In the genomic region with DNA sequence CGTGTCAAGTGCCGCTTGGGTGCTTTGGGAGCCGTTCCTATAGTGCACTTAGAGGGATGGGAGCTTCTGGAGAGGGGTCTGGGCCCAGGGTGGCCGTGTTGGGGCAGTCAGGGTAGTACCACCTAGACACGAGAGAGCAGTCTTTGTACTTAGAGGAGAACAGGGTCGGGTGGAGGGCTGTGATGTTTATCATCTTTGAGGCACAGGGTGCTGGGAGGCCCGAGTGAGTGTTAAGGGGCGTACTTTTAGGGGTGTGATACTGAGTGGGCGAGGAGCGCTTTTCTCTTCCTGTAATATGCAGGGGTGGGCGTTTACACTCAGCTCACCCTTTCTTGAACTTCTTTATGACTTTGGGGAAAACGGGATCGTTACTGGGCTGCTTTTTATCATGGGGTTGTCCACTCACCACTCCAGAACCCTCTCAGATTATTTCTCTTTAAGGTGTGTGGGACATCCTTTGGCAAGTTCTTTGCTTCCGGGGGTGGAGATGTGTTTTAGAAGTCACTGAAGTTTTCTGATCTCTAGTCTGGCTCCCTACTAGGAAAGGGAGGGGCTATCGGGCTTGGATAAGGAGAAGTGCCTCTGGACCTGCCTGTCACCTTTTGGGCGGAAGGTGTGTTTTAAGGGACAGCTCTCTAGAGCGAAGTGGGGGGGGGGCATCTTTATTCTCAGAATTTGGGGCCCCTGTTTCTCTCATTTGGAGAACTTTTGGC, we compare ENCODE assay signal across 8 mouse cellular contexts. TPM values are rescaled to one million over a fixed set of nuclear protein-coding genes. Genes with fewer than 3 reads are reported as not detected.
DNase-seq lines count a peak whose midpoint lies in the region; ATAC-seq lines count a peak whose summit lies in the region.

No protein-coding gene starts in this region.

- H3K9ac ChIP-seq in midbrain, embryonic 11.5 days (ENCODE audit: low read length), result peak overlapping the region; percentile 92

- H3K4me2 ChIP-seq in midbrain, embryonic 11.5 days, result peak overlapping the region; percentile 52

- H3K27me3 ChIP-seq in embryonic facial prominence, embryonic 10.5 days (replicated peaks; ENCODE audit: low read depth, poor library complexity, severe bottlenecking), result no peaks in the 10 kb centered on the region
- no peaks in the 10 kb centered on the region for H3K27me3 ChIP-seq in limb, embryonic 10.5 days (ENCODE audit: low read depth, poor library complexity, severe bottlenecking)
- no peaks in the 10 kb centered on the region for H3K27me3 ChIP-seq in midbrain, embryonic 11.5 days (ENCODE audit: control insufficient read depth, insufficient read depth, low read length)

- no peaks in the 10 kb centered on the region for H3K9me3 ChIP-seq in embryonic facial prominence, embryonic 10.5 days
- no peaks in the 10 kb centered on the region for H3K9me3 ChIP-seq in limb, embryonic 10.5 days (replicated peaks)
- no peaks in the 10 kb centered on the region for H3K9me3 ChIP-seq in midbrain, embryonic 11.5 days (ENCODE audit: control insufficient read depth, low read length)

- H3K27ac ChIP-seq in embryonic facial prominence, embryonic 10.5 days (replicated peaks), result peak overlapping the region; percentile 98
- peak overlapping the region; percentile 96 for H3K27ac ChIP-seq in limb, embryonic 10.5 days
- H3K27ac ChIP-seq in midbrain, embryonic 11.5 days (ENCODE audit: low read depth, low read length), result peak overlapping the region; percentile 96

- WGBS in embryonic facial prominence, embryonic 10.5 days, result 4% methylated on average over 17 of the region's 17 CpGs
- WGBS in limb, embryonic 10.5 days, result 2% methylated on average over 17 of the region's 17 CpGs
- 3% methylated on average over 17 of the region's 17 CpGs for WGBS in midbrain, embryonic 11.5 days

- H3K4me1 ChIP-seq in embryonic facial prominence, embryonic 10.5 days, result peaks cover 29% of the 10 kb centered on the region
- H3K4me1 ChIP-seq in limb, embryonic 10.5 days, result peaks cover 22% of the 10 kb centered on the region
- H3K4me1 ChIP-seq in midbrain, embryonic 11.5 days (ENCODE audit: control insufficient read depth, insufficient read depth, low read length), result peaks cover 15% of the 10 kb centered on the region

- DNase-seq in cerebellum, adult 8-10 months, result no peak
- no peak for DNase-seq in embryonic facial prominence, embryonic 10.5 days (ENCODE audit: low spot score)
- DNase-seq in heart, postnatal 4 days, result peak; percentile 15
- DNase-seq in limb, embryonic 10.5 days (ENCODE audit: low spot score), result no peak
- DNase-seq in midbrain, embryonic 11.5 days (ENCODE audit: low spot score, missing footprints), result no peak
- DNase-seq in layer of hippocampus, adult 8-10 months (ENCODE audit: low spot score in 2 of 2), result no peak

- peak; percentile 1; the same call in 1 of the 2 replicates for ATAC-seq in cerebellum, adult (ENCODE audit: insufficient number of reproducible peaks, low FRiP score, low TSS enrichment)
- peak; percentile 52 for ATAC-seq in CD4-positive, CD25-positive, alpha-beta regulatory T cell, adult 4 months
- peak; percentile 76; the same call in 1 of the 2 replicates for ATAC-seq in midbrain, embryonic 11.5 days (ENCODE audit: low FRiP score)

- peaks cover 18% of the 10 kb centered on the region for H3K36me3 ChIP-seq in embryonic facial prominence, embryonic 10.5 days (replicated peaks)
- H3K36me3 ChIP-seq in limb, embryonic 10.5 days, result peaks cover 22% of the 10 kb centered on the region
- peaks cover 2% of the 10 kb centered on the region; the same call in 1 of the 2 replicates for H3K36me3 ChIP-seq in midbrain, embryonic 11.5 days (ENCODE audit: control insufficient read depth, insufficient read depth, low read length)

- H3K4me3 ChIP-seq in embryonic facial prominence, embryonic 10.5 days, result peak overlapping the region; percentile 86
- H3K4me3 ChIP-seq in limb, embryonic 10.5 days, result peak overlapping the region; percentile 79
- H3K4me3 ChIP-seq in midbrain, embryonic 11.5 days (ENCODE audit: low read depth, low read length), result peak overlapping the region; percentile 71

RNA-seq across cellular contexts. Expression of a gene that starts 1.0 kb away (rescaled TPM):
- 10 to 100 TPM; 39.2 to 57.3 TPM for polyA plus RNA-seq in CD4-positive, CD25-positive, alpha-beta regulatory T cell, adult 4 months (2017; shearing (Covaris generic))
- polyA plus RNA-seq in embryonic facial prominence, embryonic 10.5 days (2016; fragmentation: Nextera tagmentation; extraction: Ambion mirVana), result 95.3 and 101 TPM in 2 replicates
- total RNA-seq in heart, postnatal 4 days (2021), result 100 to 1,000 TPM; 158 to 164 TPM
- 91.3 and 95.0 TPM in 2 replicates for polyA plus RNA-seq in limb, embryonic 10.5 days (2016; fragmentation: Nextera tagmentation; extraction: Ambion mirVana)
- 62.6 and 69.0 TPM in 2 replicates for polyA plus RNA-seq in midbrain, embryonic 11.5 days (2014; fragmentation: Nextera tagmentation; extraction: Ambion mirVana)
- total RNA-seq in layer of hippocampus, adult 8-10 months (2022), result 100 to 1,000 TPM in 2 of 4 experiments, 10 to 100 TPM in 2; 72.2 to 109 (median 97.5) TPM

RNA-seq across cellular contexts. Expression of a gene that starts 39.3 kb away (rescaled TPM):
- 10 to 100 TPM; 15.0 to 25.3 TPM for polyA plus RNA-seq in CD4-positive, CD25-positive, alpha-beta regulatory T cell, adult 4 months (2017; shearing (Covaris generic))
- 40.8 and 41.1 TPM in 2 replicates for polyA plus RNA-seq in embryonic facial prominence, embryonic 10.5 days (2016; fragmentation: Nextera tagmentation; extraction: Ambion mirVana)
- 10 to 100 TPM; 54.9 to 58.4 TPM for total RNA-seq in heart, postnatal 4 days (2021)
- polyA plus RNA-seq in limb, embryonic 10.5 days (2016; fragmentation: Nextera tagmentation; extraction: Ambion mirVana), result 40.8 and 41.2 TPM in 2 replicates
- polyA plus RNA-seq in midbrain, embryonic 11.5 days (2014; fragmentation: Nextera tagmentation; extraction: Ambion mirVana), result 24.6 and 26.5 TPM in 2 replicates
- 10 to 100 TPM; 25.9 to 34.2 (median 29.8) TPM for total RNA-seq in layer of hippocampus, adult 8-10 months (2022)

RNA-seq across cellular contexts. Expression of a gene that starts 39.4 kb away (rescaled TPM):
- 100 to 1,000 TPM; 191 to 306 TPM for polyA plus RNA-seq in CD4-positive, CD25-positive, alpha-beta regulatory T cell, adult 4 months (2017; shearing (Covaris generic))
- 40.5 and 41.4 TPM in 2 replicates for polyA plus RNA-seq in embryonic facial prominence, embryonic 10.5 days (2016; fragmentation: Nextera tagmentation; extraction: Ambion mirVana)
- 10 to 100 TPM; 28.9 to 32.4 TPM for total RNA-seq in heart, postnatal 4 days (2021)
- polyA plus RNA-seq in limb, embryonic 10.5 days (2016; fragmentation: Nextera tagmentation; extraction: Ambion mirVana), result 31.6 and 49.5 TPM in 2 replicates
- 62.5 and 63.5 TPM in 2 replicates for polyA plus RNA-seq in midbrain, embryonic 11.5 days (2014; fragmentation: Nextera tagmentation; extraction: Ambion mirVana)
- 100 to 1,000 TPM; 559 to 594 (median 575) TPM for total RNA-seq in layer of hippocampus, adult 8-10 months (2022)

Comparison
In these comparisons a context has a peak if more than half of its experiments do, and no peak if none do; other contexts are left out.
1. ATAC-seq: peak in every context shown above with its lines; median percentile 76 in midbrain, embryonic 11.5 days; 52 in CD4-positive, CD25-positive, alpha-beta regulatory T cell, adult 4 months; 1 in cerebellum, adult.